ENCODE assay signal across 10 mouse cellular contexts in the genomic region with DNA sequence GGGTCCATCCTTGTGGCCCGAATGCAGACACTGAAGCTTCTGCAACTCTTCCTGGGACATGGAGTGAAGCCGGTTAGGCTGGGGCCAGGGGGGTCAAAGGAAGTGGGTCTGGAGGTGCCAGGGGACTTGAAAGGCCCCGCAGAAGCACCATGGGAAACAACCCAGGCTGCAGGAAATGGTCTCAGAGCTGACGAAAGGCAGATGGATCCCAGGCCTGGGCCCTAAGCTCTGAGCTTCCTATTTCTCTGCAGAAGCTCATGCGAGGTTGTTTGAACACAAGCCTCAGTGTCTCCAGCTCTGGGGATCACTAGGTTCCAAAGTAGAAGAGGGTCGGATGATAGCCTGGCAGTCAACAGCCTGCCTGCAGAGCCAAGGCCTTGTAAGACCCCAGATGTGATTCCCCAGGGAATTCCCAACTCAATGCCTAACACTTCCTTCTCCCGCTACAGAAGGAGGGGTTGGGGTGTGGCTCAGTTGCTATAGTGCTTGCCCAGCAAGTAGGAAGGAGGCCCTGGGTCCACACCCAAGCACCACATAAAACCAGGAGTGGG.
A peak's percentile ranks its signal among the peaks of the same experiment; 100 is the strongest.
DNase-seq lines count a peak whose midpoint lies in the region; ATAC-seq and TF ChIP-seq lines count a peak whose summit lies in the region.
"Had no signal": no experiment of that assay in that cellular context is flagged by ENCODE, and none has a peak within 500 bp of the region (broad histone marks: within the 10 kb centered on the region; RNA-seq: fewer than 3 reads in every experiment).

No protein-coding gene starts in this region.

- no peak for ATAC-seq in neural tube, embryonic 11.5 days (ENCODE audit: insufficient read depth, low FRiP score, low TSS enrichment)
- no peak for ATAC-seq in neural tube, embryonic 15.5 days (ENCODE audit: low FRiP score)
- ATAC-seq in forebrain, embryonic 14.5 days, result no peak
- no peak for ATAC-seq in hindbrain, embryonic 16.5 days
- peak; percentile 58 for ATAC-seq in stomach, postnatal 0 days (ENCODE audit: low FRiP score, low TSS enrichment)
- ATAC-seq: Patski had no signal

- H3K27ac ChIP-seq in neural tube, embryonic 11.5 days (ENCODE audit: low read depth, low read length), result peak overlapping the region; percentile 93
- no peak overlapping the region; the same call in 1 of the 2 replicates for H3K27ac ChIP-seq in neural tube, embryonic 15.5 days (replicated peaks)
- H3K27ac ChIP-seq in forebrain, embryonic 14.5 days (ENCODE audit: low read depth, low read length), result peak overlapping the region; percentile 1; the same call in 1 of the 2 replicates
- H3K27ac ChIP-seq in hindbrain, embryonic 16.5 days (ENCODE audit: low read depth, low read length), result peak overlapping the region; percentile 58
- 0 out of 2 replicates have a peak overlapping the region, but pooled peaks have one; percentile 13 for H3K27ac ChIP-seq in stomach, postnatal 0 days (replicated peaks)

- no peak overlapping the region for H3K9ac ChIP-seq in neural tube, embryonic 11.5 days (ENCODE audit: low read length)
- H3K9ac ChIP-seq in neural tube, embryonic 15.5 days (replicated peaks), result no peak overlapping the region
- H3K9ac ChIP-seq in forebrain, embryonic 14.5 days (ENCODE audit: low read length), result no peak overlapping the region
- 0 out of 2 replicates have a peak overlapping the region, but pooled peaks have one; percentile 5 for H3K9ac ChIP-seq in hindbrain, embryonic 16.5 days (ENCODE audit: low read depth, low read length)
- no peak overlapping the region for H3K9ac ChIP-seq in stomach, postnatal 0 days (ENCODE audit: low read length)

- no peak for TF ChIP-seq EP300 in stomach, postnatal 0 days (optimal IDR thresholded peaks at IDR 0.05)

- peaks cover 42% of the 10 kb centered on the region for H3K4me1 ChIP-seq in neural tube, embryonic 11.5 days (ENCODE audit: control insufficient read depth, insufficient read depth, low read length)
- H3K4me1 ChIP-seq in neural tube, embryonic 15.5 days, result peaks cover 46% of the 10 kb centered on the region
- peaks cover 30% of the 10 kb centered on the region for H3K4me1 ChIP-seq in forebrain, embryonic 14.5 days (ENCODE audit: control insufficient read depth, insufficient read depth, low read length)
- H3K4me1 ChIP-seq in hindbrain, embryonic 16.5 days (ENCODE audit: control insufficient read depth, insufficient read depth, low read depth, low read length), result peaks cover 29% of the 10 kb centered on the region
- H3K4me1 ChIP-seq in stomach, postnatal 0 days (replicated peaks; ENCODE audit: control insufficient read depth, insufficient read depth), result peaks cover 6% of the 10 kb centered on the region

- no peaks in the 10 kb centered on the region for H3K9me3 ChIP-seq in neural tube, embryonic 11.5 days (ENCODE audit: control insufficient read depth, low read length)
- no peaks in the 10 kb centered on the region for H3K9me3 ChIP-seq in neural tube, embryonic 15.5 days (replicated peaks)
- H3K9me3 ChIP-seq in forebrain, embryonic 14.5 days (replicated peaks; ENCODE audit: control insufficient read depth, low read length), result no peaks in the 10 kb centered on the region
- no peaks in the 10 kb centered on the region for H3K9me3 ChIP-seq in hindbrain, embryonic 16.5 days (ENCODE audit: control insufficient read depth, low read length)
- H3K9me3 ChIP-seq in stomach, postnatal 0 days (ENCODE audit: control insufficient read depth, low read length), result no peaks in the 10 kb centered on the region
- H3K9me3 ChIP-seq: megakaryocyte, embryonic 14.5 days had no signal

- H3K4me3 ChIP-seq in neural tube, embryonic 11.5 days (ENCODE audit: low read depth, low read length), result no peak overlapping the region
- no peak overlapping the region for H3K4me3 ChIP-seq in neural tube, embryonic 15.5 days (replicated peaks)
- no peak overlapping the region for H3K4me3 ChIP-seq in forebrain, embryonic 14.5 days (ENCODE audit: low read depth, low read length)
- H3K4me3 ChIP-seq in hindbrain, embryonic 16.5 days (ENCODE audit: low read length), result no peak overlapping the region
- H3K4me3 ChIP-seq in stomach, postnatal 0 days (ENCODE audit: low read depth, low read length), result no peak overlapping the region
- H3K4me3 ChIP-seq: megakaryocyte, embryonic 14.5 days had no signal

- DNase-seq in neural tube, embryonic 11.5 days (ENCODE audit: low spot score), result no peak
- no peak for DNase-seq in forebrain, embryonic 14.5 days (ENCODE audit: low spot score)
- peak; percentile 57 for DNase-seq in stomach, postnatal 0 days (ENCODE audit: low spot score)
- DNase-seq in cerebellum, postnatal 25 days, result no peak
- DNase-seq in layer of hippocampus, adult 11-12 months (ENCODE audit: low spot score), result no peak
- DNase-seq: cerebellum, adult 9-11 months had no signal

- no peaks in the 10 kb centered on the region; the same call in 1 of the 2 replicates for H3K36me3 ChIP-seq in neural tube, embryonic 11.5 days (ENCODE audit: control insufficient read depth, insufficient read depth, low read length)
- H3K36me3 ChIP-seq in neural tube, embryonic 15.5 days, result no peaks in the 10 kb centered on the region
- no peaks in the 10 kb centered on the region for H3K36me3 ChIP-seq in forebrain, embryonic 14.5 days (ENCODE audit: control insufficient read depth, insufficient read depth, low read length)
- no peaks in the 10 kb centered on the region for H3K36me3 ChIP-seq in hindbrain, embryonic 16.5 days (ENCODE audit: control insufficient read depth, insufficient read depth, low read length)
- no peaks in the 10 kb centered on the region for H3K36me3 ChIP-seq in stomach, postnatal 0 days (ENCODE audit: control insufficient read depth, insufficient read depth, low read length)

- TF ChIP-seq CTCF in stomach, postnatal 0 days (IDR thresholded peaks at IDR 0.05; ENCODE audit: low read depth), result no peak

- H3K4me2 ChIP-seq in neural tube, embryonic 11.5 days (ENCODE audit: low read depth), result no peak overlapping the region
- no peak overlapping the region for H3K4me2 ChIP-seq in neural tube, embryonic 15.5 days
- H3K4me2 ChIP-seq in forebrain, embryonic 14.5 days (ENCODE audit: low read length), result no peak overlapping the region
- H3K4me2 ChIP-seq in hindbrain, embryonic 16.5 days (ENCODE audit: low read length), result no peak overlapping the region
- H3K4me2 ChIP-seq in stomach, postnatal 0 days (replicated peaks; ENCODE audit: low read depth), result no peak overlapping the region

- no peaks in the 10 kb centered on the region for H3K27me3 ChIP-seq in neural tube, embryonic 11.5 days (ENCODE audit: control insufficient read depth, insufficient read depth, low read length)
- no peaks in the 10 kb centered on the region for H3K27me3 ChIP-seq in neural tube, embryonic 15.5 days (replicated peaks)
- no peaks in the 10 kb centered on the region for H3K27me3 ChIP-seq in forebrain, embryonic 14.5 days (replicated peaks; ENCODE audit: control insufficient read depth, insufficient read depth, low read length)
- no peaks in the 10 kb centered on the region for H3K27me3 ChIP-seq in hindbrain, embryonic 16.5 days (replicated peaks; ENCODE audit: control insufficient read depth, insufficient read depth, low read length)
- H3K27me3 ChIP-seq in stomach, postnatal 0 days (ENCODE audit: control insufficient read depth, insufficient read depth, low read length), result no peaks in the 10 kb centered on the region
- H3K27me3 ChIP-seq: Patski had no signal

- whole genome bisulfite sequencing in neural tube, embryonic 11.5 days, result 34% methylated on average over 7 of the region's 7 CpGs
- WGBS in neural tube, embryonic 15.5 days, result 53% methylated on average over 7 of the region's 7 CpGs
- WGBS in forebrain, embryonic 14.5 days, result 64% methylated on average over 7 of the region's 7 CpGs
- WGBS in hindbrain, embryonic 16.5 days, result 49% methylated on average over 7 of the region's 7 CpGs
- WGBS in stomach, postnatal 0 days, result 37% methylated on average over 7 of the region's 7 CpGs
